Mouse (Mus musculus): Measurements from ENCODE around the gene Pcca.

DNA sequence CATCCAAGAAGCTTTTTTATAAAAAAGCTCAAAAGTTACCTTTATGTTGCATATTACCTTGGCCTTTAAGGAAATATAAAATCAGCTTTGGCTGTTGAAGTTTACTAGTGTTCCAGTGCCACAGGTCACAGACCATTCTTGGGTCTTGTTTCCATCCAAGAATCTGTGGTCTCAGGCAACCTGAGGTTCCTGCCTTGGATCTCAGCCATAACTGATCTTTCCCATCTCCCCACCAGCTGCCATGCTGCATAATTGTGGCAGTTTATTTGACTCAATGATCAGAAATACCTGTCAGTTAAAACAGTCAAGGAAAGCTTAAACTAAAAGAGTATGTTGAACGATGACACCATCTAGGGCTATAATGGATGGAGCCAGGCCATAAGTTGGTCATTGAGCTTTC, 222.5 kb downstream of the Pcca start:
- TF ChIP-seq CTCF (IDR thresholded peaks at IDR 0.05) (no peak), POLR2A (IDR thresholded peaks at IDR 0.05; ENCODE audit: insufficient read depth, low read depth, low read length) (no peak)
